Mouse (Mus musculus) ES-Bruce4 (cell line): ENCODE results near the gene Grm4. TPM values are rescaled to one million over a fixed set of nuclear protein-coding genes. Genes with fewer than 3 reads are reported as not detected.
A peak's percentile ranks its signal among the peaks of the same experiment; 100 is the strongest.

Experiments used
- H3K27ac ChIP-seq: 2 replicates; pipeline ENCODE4 v1.5.1; 2012; ENCODE audit warnings: low read length, inconsistent platforms; ENCODE audit not compliant: insufficient read depth
- H3K27me3 ChIP-seq: 2 replicates; pipeline ENCODE4 v1.6.1; 2012; ENCODE audit warnings: mild to moderate bottlenecking, low read length, inconsistent platforms; ENCODE audit not compliant: control insufficient read depth, poor library complexity, insufficient read depth, severe bottlenecking
- H3K36me3 ChIP-seq: 2 replicates; pipeline ENCODE4 v1.6.1; 2012; ENCODE audit warnings: inconsistent platforms, mild to moderate bottlenecking, low read length, moderate library complexity; ENCODE audit not compliant: control insufficient read depth, poor library complexity, insufficient read depth, severe bottlenecking
- H3K4me1 ChIP-seq: one replicate; pipeline ENCODE4 v1.8.1; 2011; ENCODE audit warnings: low read length; ENCODE audit not compliant: control insufficient read depth, insufficient read depth
- H3K4me3 ChIP-seq: 2 replicates; pipeline ENCODE4 v1.5.1; 2011; ENCODE audit warnings: low read depth, mild to moderate bottlenecking, low read length
- H3K9ac ChIP-seq: 2 replicates; pipeline ENCODE4 v1.6.1; 2012; ENCODE audit warnings: low read depth, mild to moderate bottlenecking, inconsistent platforms; ENCODE audit not compliant: poor library complexity, severe bottlenecking
- H3K9me3 ChIP-seq: replicated peaks from 2 replicates; pipeline ENCODE4 v1.6.1; 2012; ENCODE audit warnings: mild to moderate bottlenecking, low read length, inconsistent platforms; ENCODE audit not compliant: control insufficient read depth, poor library complexity, insufficient read depth, severe bottlenecking
- CTCF ChIP-seq: IDR thresholded peaks from one replicate; pipeline ENCODE4 v1.8.1; 2011; ENCODE audit warnings: low read depth, low read length
- EP300 ChIP-seq: IDR thresholded peaks from 2 replicates; pipeline ENCODE4 v1.6.1; 2011; ENCODE audit warnings: low read depth, low read length; ENCODE audit not compliant: insufficient read depth
- POLR2A ChIP-seq: IDR thresholded peaks from one replicate; pipeline ENCODE4 v1.8.1; 2011; ENCODE audit warnings: low read length; ENCODE audit not compliant: insufficient read depth
- polyA plus RNA-seq: library from polyadenylated mRNA; stranded (reverse); fragments of >200 nt; gene quantifications from 2 replicates; pipeline ENCODE4 v1.2.4, GENCODE M21; 2011; ENCODE audit warnings: low read depth; ENCODE audit not compliant: missing spikeins, insufficient read depth, insufficient read length

Gene Grm4
- 0.49 and 0.63 TPM in 2 replicates for polyA plus RNA-seq

DNA sequence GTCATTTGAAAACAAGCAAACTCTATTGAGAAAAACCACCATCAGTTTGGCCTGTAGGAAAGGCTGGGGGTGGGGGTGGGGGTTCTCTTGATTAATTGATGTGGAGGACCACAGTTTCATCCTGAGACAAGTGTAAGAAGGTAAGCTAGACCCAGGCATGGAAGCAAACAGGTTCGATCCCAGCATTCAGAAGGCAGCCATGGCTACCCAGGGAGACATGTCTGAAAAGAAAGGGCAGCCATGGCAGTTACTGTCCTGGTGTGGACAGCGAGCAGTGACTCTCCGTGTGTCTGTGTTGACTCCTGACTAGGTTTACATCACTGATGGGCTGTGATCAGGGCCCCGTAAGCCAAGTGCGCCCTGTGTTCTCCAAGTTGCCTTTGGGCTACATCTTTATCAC lies at the start of gene Grm4:
Gene Grm4 (minus strand): TSS at position 101 of the 400 bp plus-strand sequence.
- TF ChIP-seq CTCF, result no peak
- no peak for TF ChIP-seq POLR2A
- TF ChIP-seq EP300, result no peak
- no peak within 1 kb of the TSS for H3K27ac ChIP-seq
- H3K9me3 ChIP-seq, result no peaks in the 10 kb centered on the region
- no peaks in the 10 kb centered on the region for H3K4me1 ChIP-seq
- H3K36me3 ChIP-seq, result no peaks in the 10 kb centered on the region
- H3K27me3 ChIP-seq, result no peaks in the 10 kb centered on the region
- H3K9ac ChIP-seq, result no peak within 1 kb of the TSS
- no peak within 1 kb of the TSS for H3K4me3 ChIP-seq

DNA sequence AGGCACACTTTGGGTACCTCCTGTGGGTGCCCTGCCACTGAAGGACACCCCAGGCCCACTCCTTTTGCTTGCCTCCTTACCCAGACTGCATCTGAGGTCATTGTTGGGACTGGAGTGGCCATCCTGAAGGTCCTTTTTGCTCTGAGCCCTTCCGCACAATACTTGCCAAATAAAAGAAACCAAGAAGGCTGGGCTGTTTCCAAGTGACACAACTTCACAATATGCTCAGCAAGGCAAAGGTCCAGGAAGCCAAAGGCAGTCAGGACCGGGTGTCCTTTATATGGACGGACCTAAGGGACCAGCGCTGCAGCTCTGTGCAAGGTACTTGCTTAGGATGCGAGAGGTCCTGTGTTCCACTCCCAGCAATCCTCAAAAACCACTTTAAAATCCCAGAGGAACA lies 47.0 kb upstream of the Grm4 start:
- no peaks in the 10 kb centered on the region for H3K9me3 ChIP-seq
- no peak overlapping the region for H3K9ac ChIP-seq
- no peaks in the 10 kb centered on the region for H3K27me3 ChIP-seq
- no peak for TF ChIP-seq EP300
- no peak for TF ChIP-seq CTCF
- TF ChIP-seq POLR2A, result no peak
- no peak overlapping the region for H3K27ac ChIP-seq
- H3K4me3 ChIP-seq, result no peak overlapping the region
- no peaks in the 10 kb centered on the region for H3K36me3 ChIP-seq
- no peaks in the 10 kb centered on the region for H3K4me1 ChIP-seq

DNA sequence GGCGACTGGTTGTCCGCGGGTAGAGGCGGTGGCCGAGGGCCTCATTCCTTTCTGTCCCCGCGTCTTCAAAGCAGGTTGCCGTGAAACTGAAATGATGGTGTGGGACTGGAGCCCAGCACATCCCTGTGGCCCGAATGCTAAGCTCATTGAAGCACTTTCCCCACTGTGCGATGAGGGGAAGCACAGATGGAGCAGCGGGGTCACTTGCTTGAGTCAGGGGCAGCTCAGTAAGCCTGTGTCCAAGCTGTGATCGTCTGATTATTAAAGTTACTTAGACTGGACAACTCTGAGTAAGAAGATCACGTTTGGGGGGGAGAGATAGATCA lies 44.7 kb upstream of the Grm4 start:
- no peaks in the 10 kb centered on the region for H3K4me1 ChIP-seq
- H3K9ac ChIP-seq, result peak overlapping the region; percentile 56
- H3K27ac ChIP-seq, result no peak overlapping the region
- no peaks in the 10 kb centered on the region for H3K9me3 ChIP-seq
- peaks cover 12% of the 10 kb centered on the region for H3K36me3 ChIP-seq
- no peaks in the 10 kb centered on the region for H3K27me3 ChIP-seq
- TF ChIP-seq POLR2A, result no peak
- TF ChIP-seq EP300, result no peak
- no peak for TF ChIP-seq CTCF
- H3K4me3 ChIP-seq, result peak overlapping the region; percentile 78

DNA sequence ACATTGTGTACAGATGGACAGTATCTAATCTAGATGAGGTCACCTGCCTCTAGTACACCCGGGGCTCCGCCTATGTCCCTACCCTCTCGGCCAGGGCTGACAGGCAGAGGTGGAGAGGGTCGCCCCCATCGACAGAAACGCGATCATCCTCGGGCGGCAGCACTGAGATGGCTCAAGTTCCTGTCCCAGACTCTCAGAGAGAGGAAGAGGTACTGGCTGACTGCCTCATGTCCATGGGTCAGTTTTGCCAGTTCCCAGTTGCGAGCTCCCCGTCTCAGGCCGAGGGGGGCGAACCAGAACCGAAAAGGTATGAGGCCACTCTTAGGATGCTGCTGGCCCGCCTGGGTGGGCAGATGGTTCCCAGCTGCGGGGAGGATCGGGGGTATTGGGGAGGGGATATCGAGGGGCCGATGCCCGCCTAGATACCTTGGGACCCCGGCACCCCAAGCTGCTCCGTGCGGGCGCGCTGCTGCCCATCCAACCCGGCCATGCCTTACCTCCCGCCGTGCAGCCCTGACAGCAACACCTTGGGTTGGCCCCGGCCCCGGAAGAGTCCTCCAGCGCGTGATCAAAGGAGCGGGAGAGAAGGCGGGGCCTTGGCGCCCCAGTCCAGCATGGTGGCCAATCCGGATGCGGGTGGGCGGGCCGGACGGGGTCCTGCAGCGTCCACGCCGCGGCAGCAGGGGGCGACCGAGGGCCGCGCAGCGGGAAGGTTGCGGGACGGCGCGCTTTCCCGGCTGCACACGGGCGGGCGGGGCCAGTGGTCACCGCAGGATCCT lies 44.1 kb upstream of the Grm4 start, which contains the start of gene AI413582:
Gene AI413582 (minus strand): TSS at position 594 of the 779 bp plus-strand sequence.
- no peaks in the 10 kb centered on the region for H3K27me3 ChIP-seq
- peaks cover 17% of the 10 kb centered on the region for H3K36me3 ChIP-seq

DNA sequence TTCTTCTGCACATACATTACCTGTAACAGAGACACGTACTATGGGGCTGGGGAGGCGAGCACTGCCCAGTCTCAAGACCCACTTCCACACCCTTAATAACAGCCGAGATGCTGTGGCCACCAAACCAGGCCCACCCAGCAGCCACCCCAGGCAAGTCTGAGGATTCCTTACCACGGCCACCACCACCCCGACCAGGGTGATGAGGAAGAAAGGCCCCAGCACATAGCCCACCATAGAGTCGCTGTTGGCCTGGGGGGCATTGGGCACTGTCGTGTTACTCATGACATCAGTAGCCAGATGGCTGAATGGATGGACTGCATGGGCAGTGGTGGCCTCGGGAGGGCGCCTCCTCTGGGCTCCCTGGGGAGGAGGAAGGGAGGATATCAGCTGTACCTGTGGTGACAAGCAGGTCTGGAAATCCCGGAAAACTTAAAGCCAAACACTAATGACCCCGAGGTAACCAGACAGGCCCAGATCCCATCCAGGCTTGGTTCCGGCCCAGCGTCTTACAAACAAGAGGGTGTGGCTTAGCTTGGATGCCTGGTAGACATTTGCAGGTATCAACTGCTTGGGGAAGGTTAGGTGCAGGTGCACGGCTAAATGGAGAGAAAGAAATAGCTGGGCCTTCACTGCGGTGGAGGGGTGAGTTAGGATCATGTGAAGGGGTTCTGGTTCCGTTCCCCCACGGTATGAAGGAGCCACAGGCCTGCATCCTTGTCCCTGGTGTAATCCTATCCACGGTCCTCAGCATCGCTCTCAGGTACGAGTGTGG lies 43.4 kb upstream of the Grm4 start:
- Histone ChIP-seq H3K4me1 (no peaks in the 10 kb centered on the region), H3K27ac (peak overlapping the region; percentile 19), H3K27me3 (no peaks in the 10 kb centered on the region), H3K9me3 (no peaks in the 10 kb centered on the region), H3K36me3 (peaks cover 18% of the 10 kb centered on the region), H3K4me3 (peak overlapping the region; percentile 78), H3K9ac (peak overlapping the region; percentile 52)
- TF ChIP-seq EP300, result no peak
- TF ChIP-seq CTCF, result peak; percentile 45

More for the DNA sequence above, 44.1 kb upstream of the Grm4 start, which contains the start of gene AI413582:
- Histone ChIP-seq H3K4me3 (peak within 1 kb of the TSS; percentile 78), H3K9me3 (no peaks in the 10 kb centered on the region), H3K9ac (peak within 1 kb of the TSS; percentile 56), H3K4me1 (no peaks in the 10 kb centered on the region), H3K27ac (peak within 1 kb of the TSS; percentile 19)
- TF ChIP-seq POLR2A, result no peak
- peak; percentile 70 for TF ChIP-seq CTCF
